Mouse (Mus musculus): Measurements from ENCODE around the gene Olfr1443. TPM values are rescaled to one million over a fixed set of nuclear protein-coding genes. Genes with fewer than 3 reads are reported as not detected.

The Olfr1443 gene
- polyA plus RNA-seq, 1 experiment from 2014 or later: not detected

DNA sequence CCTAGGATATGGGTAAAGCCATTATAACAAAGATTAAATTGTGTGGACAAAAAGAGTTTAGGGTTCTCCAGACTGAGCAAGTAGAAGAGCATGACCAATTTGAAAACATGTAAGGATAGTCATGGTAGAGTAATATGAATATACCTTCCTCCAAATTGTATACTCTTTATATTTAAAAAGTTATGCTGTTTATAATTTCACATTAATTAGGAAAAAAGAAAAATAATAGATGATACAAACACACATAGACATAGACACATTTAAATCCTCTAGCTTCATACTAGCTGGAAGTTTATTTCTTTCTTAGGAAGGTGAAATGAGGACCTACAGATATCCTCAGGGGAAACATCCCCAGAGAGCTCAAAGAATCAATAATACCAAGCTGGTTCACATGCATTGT lies 7.8 kb upstream of the Olfr1443 start, which contains the start of gene Olfr1442:
Gene Olfr1442, plus strand, starts transcription at position 301 of the 400 bp plus-strand sequence.
- no peaks in the 10 kb centered on the region for H3K4me1 ChIP-seq (ENCODE audit: control insufficient read depth, insufficient read depth, low read length)
- H3K9ac ChIP-seq (ENCODE audit: low read depth, low read length): no peak within 1 kb of the TSS
- no peak within 1 kb of the TSS for H3K4me2 ChIP-seq
- no peaks in the 10 kb centered on the region for H3K9me3 ChIP-seq (replicated peaks; ENCODE audit: control insufficient read depth, low read length)
- no peaks in the 10 kb centered on the region for H3K27me3 ChIP-seq (ENCODE audit: control insufficient read depth, insufficient read depth, low read length)
- H3K4me3 ChIP-seq (ENCODE audit: low read depth, low read length): no peak within 1 kb of the TSS
- ATAC-seq (replicated peaks; ENCODE audit: insufficient number of reproducible peaks, low FRiP score, low TSS enrichment): no peak
- no peaks in the 10 kb centered on the region for H3K36me3 ChIP-seq (ENCODE audit: control insufficient read depth, insufficient read depth, low read length)
- H3K27ac ChIP-seq (ENCODE audit: low read depth, low read length): no peak within 1 kb of the TSS

- Histone ChIP-seq H3K27me3 (ENCODE audit: control insufficient read depth, insufficient read depth, low read length) (no peaks in the 10 kb centered on the region), H3K9ac (ENCODE audit: low read depth, low read length) (no peak overlapping the region), H3K27ac (ENCODE audit: low read depth, low read length) (no peak overlapping the region), H3K4me3 (ENCODE audit: low read depth, low read length) (no peak overlapping the region), H3K4me2 (no peak overlapping the region), H3K9me3 (replicated peaks; ENCODE audit: control insufficient read depth, low read length) (no peaks in the 10 kb centered on the region), H3K4me1 (ENCODE audit: control insufficient read depth, insufficient read depth, low read length) (no peaks in the 10 kb centered on the region), H3K36me3 (ENCODE audit: control insufficient read depth, insufficient read depth, low read length) (no peaks in the 10 kb centered on the region)
- no peak for ATAC-seq (replicated peaks; ENCODE audit: insufficient number of reproducible peaks, low FRiP score, low TSS enrichment)
- 82% methylated on average over 4 of the region's 4 CpGs for WGBS (ENCODE audit: insufficient replicate concordance)
Observed at GRCm38 (mm10) chr19:12671051-12671450, 6.9 kb upstream of the Olfr1443 start.

GRCm38 (mm10) chr19:12684638-12685037 lies 6.7 kb downstream of the Olfr1443 start:
- no peak overlapping the region for H3K9ac ChIP-seq (ENCODE audit: low read depth, low read length)
- ATAC-seq (replicated peaks; ENCODE audit: insufficient number of reproducible peaks, low FRiP score, low TSS enrichment): no peak
- no peaks in the 10 kb centered on the region for H3K36me3 ChIP-seq (ENCODE audit: control insufficient read depth, insufficient read depth, low read length)
- H3K4me3 ChIP-seq (ENCODE audit: low read depth, low read length): no peak overlapping the region
- H3K9me3 ChIP-seq (replicated peaks; ENCODE audit: control insufficient read depth, low read length): no peaks in the 10 kb centered on the region
- H3K27me3 ChIP-seq (ENCODE audit: control insufficient read depth, insufficient read depth, low read length): no peaks in the 10 kb centered on the region
- H3K4me1 ChIP-seq (ENCODE audit: control insufficient read depth, insufficient read depth, low read length): no peaks in the 10 kb centered on the region
- H3K27ac ChIP-seq (ENCODE audit: low read depth, low read length): no peak overlapping the region
- no peak overlapping the region for H3K4me2 ChIP-seq

DNA sequence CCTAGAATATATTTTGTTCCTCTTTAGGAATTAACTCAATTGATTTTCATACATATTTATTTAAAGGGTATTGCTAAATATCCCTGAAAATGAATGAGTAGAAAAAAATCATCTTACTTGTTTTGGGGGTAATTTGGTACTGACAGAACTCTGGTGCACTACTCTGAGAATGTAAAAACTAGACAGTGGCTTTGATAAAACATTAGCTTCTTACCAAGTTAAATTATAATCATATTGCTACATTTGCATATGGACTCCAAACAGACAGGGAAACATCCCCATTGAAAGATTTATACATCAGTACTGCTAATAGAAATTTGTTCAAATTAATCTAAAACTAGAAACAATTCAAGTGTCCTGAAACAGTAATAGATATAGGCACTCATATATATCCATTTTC lies 7.3 kb downstream of the Olfr1443 start:
- Histone ChIP-seq H3K4me3 (ENCODE audit: low read depth, low read length) (no peak overlapping the region), H3K9ac (ENCODE audit: low read depth, low read length) (no peak overlapping the region), H3K9me3 (replicated peaks; ENCODE audit: control insufficient read depth, low read length) (no peaks in the 10 kb centered on the region), H3K4me1 (ENCODE audit: control insufficient read depth, insufficient read depth, low read length) (no peaks in the 10 kb centered on the region), H3K36me3 (ENCODE audit: control insufficient read depth, insufficient read depth, low read length) (no peaks in the 10 kb centered on the region), H3K27ac (ENCODE audit: low read depth, low read length) (no peak overlapping the region), H3K4me2 (no peak overlapping the region), H3K27me3 (ENCODE audit: control insufficient read depth, insufficient read depth, low read length) (no peaks in the 10 kb centered on the region)
- no peak for ATAC-seq (replicated peaks; ENCODE audit: insufficient number of reproducible peaks, low FRiP score, low TSS enrichment)

GRCm38 (mm10) chr19:12695590-12695989 lies 17.7 kb downstream of the Olfr1443 start, which contains the start of gene Keg1:
Gene Keg1 (plus strand): TSS chr19:12695786.
- H3K4me3 ChIP-seq (ENCODE audit: low read depth, low read length): no peak within 1 kb of the TSS
- no peaks in the 10 kb centered on the region for H3K9me3 ChIP-seq (replicated peaks; ENCODE audit: control insufficient read depth, low read length)
- H3K36me3 ChIP-seq (ENCODE audit: control insufficient read depth, insufficient read depth, low read length): no peaks in the 10 kb centered on the region
- 71% methylated on average over 3 of the region's 3 CpGs for WGBS (ENCODE audit: insufficient replicate concordance)
- H3K4me1 ChIP-seq (ENCODE audit: control insufficient read depth, insufficient read depth, low read length): no peaks in the 10 kb centered on the region
- H3K27me3 ChIP-seq (ENCODE audit: control insufficient read depth, insufficient read depth, low read length): no peaks in the 10 kb centered on the region
- H3K27ac ChIP-seq (ENCODE audit: low read depth, low read length): no peak within 1 kb of the TSS
- no peak within 1 kb of the TSS for H3K4me2 ChIP-seq
- H3K9ac ChIP-seq (ENCODE audit: low read depth, low read length): no peak within 1 kb of the TSS
- ATAC-seq (replicated peaks; ENCODE audit: insufficient number of reproducible peaks, low FRiP score, low TSS enrichment): no peak

DNA sequence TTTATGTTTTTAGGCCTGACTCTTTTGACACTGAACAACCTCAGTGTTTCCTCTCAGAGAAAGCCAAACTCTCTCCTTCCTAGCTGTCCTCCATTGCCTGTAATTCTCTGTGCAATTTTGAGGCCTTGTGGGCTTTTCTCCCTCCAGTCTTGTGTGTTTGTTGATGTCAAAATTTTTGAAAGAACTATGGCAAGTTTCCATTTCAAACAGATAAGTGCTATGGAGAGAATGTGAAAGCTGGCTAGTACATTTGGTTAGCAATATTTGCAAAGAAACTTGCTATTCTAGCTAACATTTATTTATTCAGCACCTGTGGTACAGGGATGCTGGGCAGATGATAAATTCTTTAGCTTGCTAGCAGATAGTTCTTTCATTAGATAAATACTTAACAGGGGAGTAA lies 18.3 kb downstream of the Olfr1443 start:
- Histone ChIP-seq H3K27ac (ENCODE audit: low read depth, low read length) (no peak overlapping the region), H3K9me3 (replicated peaks; ENCODE audit: control insufficient read depth, low read length) (no peaks in the 10 kb centered on the region), H3K9ac (ENCODE audit: low read depth, low read length) (no peak overlapping the region), H3K27me3 (ENCODE audit: control insufficient read depth, insufficient read depth, low read length) (no peaks in the 10 kb centered on the region), H3K36me3 (ENCODE audit: control insufficient read depth, insufficient read depth, low read length) (no peaks in the 10 kb centered on the region), H3K4me1 (ENCODE audit: control insufficient read depth, insufficient read depth, low read length) (no peaks in the 10 kb centered on the region), H3K4me3 (ENCODE audit: low read depth, low read length) (no peak overlapping the region), H3K4me2 (no peak overlapping the region)
- no peak for ATAC-seq (replicated peaks; ENCODE audit: insufficient number of reproducible peaks, low FRiP score, low TSS enrichment)

DNA sequence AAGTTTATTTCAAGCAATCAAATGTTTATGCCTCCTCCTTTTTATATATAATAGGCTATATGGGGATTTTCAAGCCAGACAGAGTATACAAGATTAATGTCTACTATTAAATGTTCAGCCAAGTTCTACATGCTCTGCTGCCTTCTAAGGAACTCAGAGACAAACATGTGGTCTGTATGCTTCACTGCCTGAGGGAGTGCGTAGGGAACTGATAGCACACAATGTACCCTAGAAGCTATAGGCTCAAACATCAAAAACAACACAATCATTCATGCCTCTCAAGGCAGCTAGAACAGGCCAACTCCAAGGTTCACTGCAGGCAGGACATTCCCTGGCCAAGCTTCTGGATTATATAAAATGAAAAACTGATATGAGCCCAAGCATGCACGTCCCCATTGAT lies 30.5 kb downstream of the Olfr1443 start:
- Histone ChIP-seq H3K4me3 (ENCODE audit: low read depth, low read length) (no peak overlapping the region), H3K4me2 (no peak overlapping the region), H3K9ac (ENCODE audit: low read depth, low read length) (no peak overlapping the region), H3K27me3 (ENCODE audit: control insufficient read depth, insufficient read depth, low read length) (no peaks in the 10 kb centered on the region), H3K36me3 (ENCODE audit: control insufficient read depth, insufficient read depth, low read length) (no peaks in the 10 kb centered on the region), H3K4me1 (ENCODE audit: control insufficient read depth, insufficient read depth, low read length) (no peaks in the 10 kb centered on the region), H3K9me3 (replicated peaks; ENCODE audit: control insufficient read depth, low read length) (no peaks in the 10 kb centered on the region), H3K27ac (ENCODE audit: low read depth, low read length) (no peak overlapping the region)
- no peak for ATAC-seq (replicated peaks; ENCODE audit: insufficient number of reproducible peaks, low FRiP score, low TSS enrichment)
- 77% methylated on average over 2 of the region's 2 CpGs for WGBS (ENCODE audit: insufficient replicate concordance)

- Histone ChIP-seq H3K27ac (ENCODE audit: low read depth, low read length) (no peak overlapping the region), H3K9me3 (replicated peaks; ENCODE audit: control insufficient read depth, low read length) (no peaks in the 10 kb centered on the region), H3K36me3 (ENCODE audit: control insufficient read depth, insufficient read depth, low read length) (no peaks in the 10 kb centered on the region), H3K9ac (ENCODE audit: low read depth, low read length) (no peak overlapping the region), H3K27me3 (ENCODE audit: control insufficient read depth, insufficient read depth, low read length) (no peaks in the 10 kb centered on the region), H3K4me2 (no peak overlapping the region), H3K4me1 (ENCODE audit: control insufficient read depth, insufficient read depth, low read length) (no peaks in the 10 kb centered on the region), H3K4me3 (ENCODE audit: low read depth, low read length) (no peak overlapping the region)
- no peak for ATAC-seq (replicated peaks; ENCODE audit: insufficient number of reproducible peaks, low FRiP score, low TSS enrichment)
Observed at GRCm38 (mm10) chr19:12708986-12709385, 31.1 kb downstream of the Olfr1443 start.

GRCm38 (mm10) chr19:12719189-12719588 lies 41.3 kb downstream of the Olfr1443 start:
- no peaks in the 10 kb centered on the region for H3K27me3 ChIP-seq (ENCODE audit: control insufficient read depth, insufficient read depth, low read length)
- no peak overlapping the region for H3K4me2 ChIP-seq
- no peak overlapping the region for H3K27ac ChIP-seq (ENCODE audit: low read depth, low read length)
- ATAC-seq (replicated peaks; ENCODE audit: insufficient number of reproducible peaks, low FRiP score, low TSS enrichment): no peak
- H3K4me1 ChIP-seq (ENCODE audit: control insufficient read depth, insufficient read depth, low read length): no peaks in the 10 kb centered on the region
- no peak overlapping the region for H3K9ac ChIP-seq (ENCODE audit: low read depth, low read length)
- no peaks in the 10 kb centered on the region for H3K36me3 ChIP-seq (ENCODE audit: control insufficient read depth, insufficient read depth, low read length)
- no peaks in the 10 kb centered on the region for H3K9me3 ChIP-seq (replicated peaks; ENCODE audit: control insufficient read depth, low read length)
- no peak overlapping the region for H3K4me3 ChIP-seq (ENCODE audit: low read depth, low read length)
- 81% methylated on average over 6 of the region's 6 CpGs for WGBS (ENCODE audit: insufficient replicate concordance)
